Mouse (Mus musculus) left cerebral cortex, adult 9 months (tissue): ENCODE measurements around the gene Tnnc1.
A peak's percentile ranks its signal among the peaks of the same experiment; 100 is the strongest.

ENCODE experiments used
- DNase-seq, 2 experiments: peaks; one replicate each; pipeline ENCODE4 v3.0.0; 2022; ENCODE audit warnings: low spot score in 2 of 2

The Tnnc1 gene

DNA sequence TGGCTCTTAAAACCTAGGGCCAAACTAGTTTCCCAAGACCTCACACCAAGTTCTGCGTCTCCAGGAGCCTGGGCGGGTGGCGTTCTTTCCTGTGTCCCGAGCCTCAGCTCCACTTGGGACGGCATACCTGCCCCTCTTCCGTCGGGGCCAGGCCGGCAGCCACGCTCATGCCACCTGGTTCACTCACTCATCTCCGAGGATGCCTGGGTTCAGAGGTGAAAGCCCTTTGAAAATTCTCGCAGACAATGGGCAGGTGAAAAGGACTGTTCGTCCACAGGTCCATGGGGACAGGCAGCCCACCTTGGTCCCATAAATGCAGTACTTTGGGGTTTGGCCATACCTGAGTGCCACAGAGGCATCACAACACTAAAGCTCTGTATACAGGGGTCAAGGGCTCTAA, 23.9 kb upstream of the Tnnc1 start:
- no peak for DNase-seq

DNA sequence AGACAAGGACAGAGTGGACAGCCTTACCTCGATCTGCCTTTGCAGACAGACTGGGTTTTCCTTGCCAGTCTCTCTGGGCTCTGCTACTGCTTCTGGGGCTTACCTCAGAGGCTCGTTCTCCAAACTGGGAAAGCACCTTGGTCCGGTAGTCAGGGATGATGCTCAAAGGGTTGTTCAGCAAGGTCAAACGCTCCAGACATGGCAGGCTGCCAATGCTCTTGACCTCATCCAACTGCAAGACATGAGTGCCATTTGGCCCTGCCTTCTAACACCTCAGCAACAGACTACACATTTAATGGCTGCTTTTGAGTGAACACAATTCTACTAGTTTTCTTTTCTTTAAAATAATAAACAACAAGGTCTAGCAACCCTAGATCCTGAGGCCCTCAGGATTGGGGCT, 21.5 kb upstream of the Tnnc1 start:
- no peak for DNase-seq

DNA sequence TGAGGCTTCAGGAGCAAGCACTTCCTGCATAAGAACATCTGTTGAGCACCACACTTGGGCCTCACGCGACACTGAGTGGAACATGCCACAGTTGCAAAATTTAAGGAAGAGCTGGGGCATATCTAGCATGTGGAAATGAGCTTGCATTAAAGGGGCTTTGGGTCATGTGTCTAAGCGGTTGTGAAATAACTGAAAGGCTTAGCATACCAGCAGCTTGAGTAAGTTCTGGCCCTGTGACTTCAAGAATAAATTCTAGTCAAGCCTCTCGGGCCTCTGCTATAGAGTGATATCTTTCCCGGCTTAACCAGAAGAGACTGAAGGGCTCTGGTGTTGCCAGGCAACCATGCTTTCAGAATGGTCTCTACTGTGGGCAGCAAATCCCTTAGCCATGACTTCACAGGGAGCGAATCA, 19.3 kb upstream of the Tnnc1 start:
- no peak for DNase-seq

DNA sequence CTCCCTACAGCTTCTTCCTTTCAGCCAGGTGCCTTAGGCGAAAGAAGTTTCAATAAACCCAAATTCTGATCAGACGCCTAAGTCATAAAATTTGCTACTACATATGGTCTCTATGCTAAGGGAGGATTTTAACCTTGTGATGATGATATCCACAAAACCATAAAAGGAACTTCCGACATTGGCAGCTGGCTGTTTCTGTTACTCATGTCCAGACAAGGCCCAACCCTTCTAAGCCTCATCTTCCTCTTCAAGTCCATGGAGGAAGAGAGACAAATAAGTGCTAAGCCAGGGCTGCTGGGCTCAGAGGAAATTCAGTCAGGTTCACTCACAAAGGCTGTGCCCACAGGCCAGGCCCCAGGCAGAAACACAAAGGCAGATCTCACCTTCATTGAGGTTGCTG, 18.8 kb upstream of the Tnnc1 start:
- DNase-seq: no peak

DNA sequence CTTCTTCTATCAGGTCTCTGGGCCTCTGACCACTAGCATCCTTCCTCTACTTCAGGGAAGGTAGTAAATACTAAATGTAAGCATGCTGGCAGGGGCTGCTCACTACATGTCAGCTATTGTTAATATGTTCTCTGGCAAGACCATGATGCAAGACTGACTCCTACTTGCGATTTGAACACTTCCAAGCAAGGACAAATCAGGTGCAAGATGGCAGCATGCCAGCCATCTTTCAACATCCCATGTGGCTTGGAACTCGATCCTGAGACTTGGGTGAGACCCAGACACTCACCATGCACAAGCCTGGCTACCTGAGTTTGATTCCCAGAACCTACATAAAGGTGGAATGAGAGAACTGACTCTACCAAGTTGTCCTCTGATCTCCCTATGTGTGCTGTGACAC, 16.2 kb upstream of the Tnnc1 start:
- DNase-seq: no peak

DNA sequence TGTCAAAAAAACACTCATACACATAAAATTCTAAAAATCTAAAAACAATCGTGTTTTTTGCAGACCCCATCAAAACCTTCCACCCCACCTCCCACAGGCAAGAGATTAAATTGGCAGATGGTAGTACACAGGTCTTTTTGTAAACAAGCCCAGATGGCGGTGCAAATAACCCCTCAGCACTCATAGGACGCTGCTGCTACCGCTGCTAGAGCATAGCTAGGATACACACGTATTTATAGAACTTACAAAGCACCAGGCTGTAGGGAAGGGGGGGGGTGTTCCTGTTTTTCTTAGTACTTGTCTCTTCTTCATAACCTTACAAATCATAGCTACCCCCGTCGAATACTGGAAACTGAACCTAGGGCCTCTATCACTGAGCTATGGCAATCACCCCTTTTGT, 14.3 kb upstream of the Tnnc1 start:
- no peak for DNase-seq

DNA sequence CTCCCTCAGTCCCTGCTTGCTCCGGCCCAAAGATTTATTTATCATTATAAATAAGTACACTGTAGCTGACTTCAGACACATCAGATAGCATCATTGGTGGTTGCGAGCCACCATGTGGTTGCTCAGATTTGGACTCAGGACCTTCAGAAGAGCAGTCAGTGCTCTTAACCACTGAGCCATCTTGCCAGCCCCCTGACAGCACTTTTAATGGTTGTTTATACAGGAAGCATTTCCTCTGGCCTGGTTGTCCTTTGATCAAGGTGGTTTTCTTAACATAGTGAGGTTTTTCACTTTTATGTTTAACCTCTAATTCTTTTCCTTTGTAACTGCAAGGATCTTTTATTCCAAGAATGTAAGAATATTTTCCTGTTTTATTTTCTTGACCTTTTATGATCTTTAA, 13.7 kb upstream of the Tnnc1 start:
- no peak for DNase-seq

DNA sequence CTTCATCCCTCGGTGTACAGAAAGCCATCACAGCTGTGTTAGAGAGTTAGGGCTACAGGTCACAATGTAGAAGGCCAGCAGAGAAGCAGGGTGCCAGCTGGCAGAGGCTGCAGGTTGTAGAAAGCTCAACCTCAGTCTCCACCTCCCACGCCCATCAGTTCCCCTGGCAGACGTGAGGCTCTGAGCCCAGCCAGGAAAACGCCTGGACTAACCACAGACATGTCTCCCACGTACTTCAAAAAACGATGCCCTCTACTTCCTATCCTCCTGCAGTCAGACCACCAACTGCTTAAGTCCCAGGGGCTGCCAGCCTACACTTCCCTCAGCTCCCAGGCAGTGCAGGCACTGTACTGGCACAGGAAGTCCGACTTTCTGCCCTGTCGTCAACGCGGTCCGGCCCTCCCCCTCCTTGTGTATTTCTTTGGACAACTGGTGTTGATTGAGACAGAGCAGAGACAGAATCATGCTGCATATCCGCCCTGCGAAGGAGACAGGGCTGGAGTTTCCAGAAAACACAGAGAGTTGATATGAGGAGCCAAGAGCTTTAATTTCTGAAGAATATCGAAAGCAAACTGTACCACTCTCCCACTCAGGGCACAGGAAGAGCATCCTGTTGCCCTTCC, 13.1 kb upstream of the Tnnc1 start:
- DNase-seq: no peak

DNA sequence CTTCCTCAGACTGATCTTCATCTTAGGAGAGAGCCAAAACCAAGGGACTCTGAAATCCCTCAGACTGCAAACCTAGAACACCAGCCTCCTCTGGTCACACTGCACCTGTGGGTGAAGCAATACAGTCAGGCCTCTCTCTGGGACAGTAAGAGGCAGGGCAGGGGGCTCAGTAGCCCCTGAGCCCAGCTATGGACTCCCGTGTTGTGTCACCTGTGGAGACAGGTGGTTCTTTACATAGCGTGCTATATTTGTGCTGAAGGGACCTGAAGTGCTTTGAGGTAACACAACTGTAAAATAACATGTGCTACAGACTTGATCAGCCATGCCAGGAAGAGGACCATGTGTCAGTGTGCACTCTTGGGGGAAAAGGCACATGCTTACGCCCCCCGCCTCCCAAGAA, 12.6 kb upstream of the Tnnc1 start:
- DNase-seq: no peak

DNA sequence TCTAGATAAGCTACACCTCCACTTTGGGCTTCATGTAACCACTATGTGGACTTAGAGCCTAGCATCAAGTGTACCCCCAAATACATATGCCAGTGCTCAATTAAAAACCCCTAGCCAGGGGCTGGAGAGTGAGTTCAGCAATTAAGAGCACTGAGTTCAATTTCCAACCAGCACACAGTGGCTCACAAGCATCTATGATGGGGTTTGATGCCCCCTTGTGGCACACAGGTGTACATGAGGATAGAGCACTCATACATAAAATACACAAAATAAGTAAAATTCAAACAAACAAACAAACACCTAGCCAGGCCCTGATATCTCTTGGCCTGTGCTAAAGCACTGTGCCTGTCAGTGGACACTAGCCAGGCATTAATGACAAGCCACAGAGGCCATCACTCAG, 12.1 kb upstream of the Tnnc1 start:
- no peak for DNase-seq

DNA sequence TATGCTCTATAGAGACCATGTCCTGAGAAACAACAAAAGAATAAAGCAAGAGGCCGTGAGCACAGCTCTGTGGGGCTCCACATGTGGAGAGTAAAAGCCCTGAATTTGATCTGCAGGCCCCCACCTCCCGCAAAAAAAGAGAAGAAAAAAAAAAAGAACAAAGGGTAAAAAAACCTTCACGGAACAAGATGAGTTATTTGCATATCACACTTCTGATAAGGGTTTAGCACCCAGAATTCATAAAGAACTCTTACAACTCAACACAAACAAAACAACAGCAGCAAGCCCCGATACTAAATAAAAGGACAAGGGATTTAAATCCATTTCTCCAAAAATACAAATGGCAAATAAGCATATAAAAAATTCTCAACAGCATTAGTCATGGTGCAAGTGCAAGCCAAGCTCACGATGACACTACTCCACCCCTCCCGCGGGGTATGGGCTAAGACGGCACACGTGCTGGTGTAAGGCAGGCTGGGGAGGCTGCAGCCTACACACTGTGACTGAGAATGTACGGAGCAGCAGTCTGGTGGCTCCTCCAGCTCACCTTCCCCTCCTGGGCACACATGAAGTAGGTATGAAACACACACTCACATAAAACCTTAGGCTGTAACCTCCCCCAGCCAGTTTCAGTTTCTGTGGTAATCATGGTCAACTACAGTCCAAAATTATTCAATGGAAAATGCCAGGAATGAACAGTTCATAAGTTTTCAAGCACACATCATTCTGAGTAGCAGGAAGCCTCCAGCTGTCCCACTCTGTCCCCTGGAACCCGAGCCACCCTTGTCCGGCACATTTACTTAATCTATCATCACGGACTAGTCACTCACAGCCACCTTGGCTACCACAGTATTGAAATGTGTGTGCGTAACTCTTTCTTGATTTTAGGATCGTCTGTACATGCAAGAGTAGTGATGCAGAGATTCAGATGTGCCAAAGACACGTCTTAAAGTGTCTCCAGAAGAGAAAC, 10.3 kb upstream of the Tnnc1 start:
- peak in 1 of 2 experiments; percentile 60 for DNase-seq

DNA sequence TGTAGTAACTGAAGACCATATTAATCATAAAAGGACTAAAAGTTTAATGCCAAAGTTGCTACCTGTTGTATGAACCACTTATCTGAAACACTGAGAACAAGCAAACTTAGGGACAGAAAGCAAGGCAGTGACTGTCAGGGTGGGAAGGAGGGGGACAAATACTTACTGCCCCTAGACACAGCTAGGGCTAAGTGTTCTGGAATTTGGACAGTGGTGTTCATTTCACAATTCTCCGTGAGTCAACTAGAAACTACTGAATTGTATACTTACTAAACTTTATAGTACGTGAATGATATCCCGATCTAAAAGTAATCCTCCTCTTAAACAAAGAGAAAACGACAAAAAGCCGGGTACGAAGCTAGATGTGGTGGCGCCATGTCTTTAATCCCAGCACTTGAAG, 8.5 kb upstream of the Tnnc1 start:
- no peak for DNase-seq

DNA sequence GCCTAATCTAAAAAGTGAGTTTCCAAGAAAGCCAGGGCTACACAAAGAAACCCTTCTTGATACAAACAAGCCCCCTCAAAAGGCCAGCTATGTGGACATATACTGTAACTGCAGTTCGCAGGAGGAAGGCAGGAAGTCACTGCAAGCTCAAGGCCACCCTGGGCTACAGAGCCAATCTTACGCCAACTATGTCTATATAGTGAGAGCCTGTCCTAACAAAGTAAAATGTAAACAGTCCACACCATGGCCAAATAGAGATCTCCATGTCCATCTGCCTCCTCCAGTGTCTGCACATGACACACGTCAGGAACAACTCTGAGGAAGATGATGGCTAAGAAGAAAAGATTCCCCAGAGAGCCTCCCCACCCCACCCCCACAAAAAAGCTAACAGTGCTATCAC, 8.1 kb upstream of the Tnnc1 start:
- DNase-seq: no peak

DNA sequence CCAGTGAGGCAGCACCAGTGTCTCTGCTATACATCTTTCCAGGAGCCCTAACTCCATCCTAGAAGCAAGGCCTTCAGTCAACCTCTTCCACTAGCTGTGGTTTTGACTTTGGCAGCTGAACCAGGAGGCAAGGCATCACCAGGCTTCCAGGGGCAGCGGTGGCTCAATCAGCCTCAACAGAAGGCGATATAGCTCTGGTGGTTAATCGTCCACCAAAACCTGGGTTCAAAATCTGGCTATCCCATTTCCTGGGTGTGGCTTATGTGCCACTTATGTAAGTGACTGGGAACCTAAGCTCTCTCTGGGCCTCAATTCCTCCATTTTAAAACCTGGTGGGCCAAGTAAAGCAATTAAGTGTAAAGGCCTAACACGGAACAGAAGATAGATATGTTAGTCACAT, 3.3 kb upstream of the Tnnc1 start:
- no peak for DNase-seq

DNA sequence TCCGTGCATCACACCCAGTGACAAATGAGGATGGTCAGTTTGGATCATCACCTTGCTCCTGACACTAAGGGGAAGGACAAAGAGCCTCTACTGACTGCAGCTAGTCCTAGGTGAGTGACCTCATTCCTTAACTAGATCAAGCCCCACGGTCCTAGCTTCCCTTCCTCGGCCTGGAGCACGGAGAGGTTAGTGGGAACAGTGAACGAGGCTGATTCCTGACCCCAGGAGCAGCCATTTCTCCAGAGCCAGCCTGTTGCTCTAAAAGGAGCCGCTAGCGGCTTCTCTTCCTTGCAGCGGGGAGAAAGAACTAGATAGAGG, 2.9 kb upstream of the Tnnc1 start:
- DNase-seq: no peak

DNA sequence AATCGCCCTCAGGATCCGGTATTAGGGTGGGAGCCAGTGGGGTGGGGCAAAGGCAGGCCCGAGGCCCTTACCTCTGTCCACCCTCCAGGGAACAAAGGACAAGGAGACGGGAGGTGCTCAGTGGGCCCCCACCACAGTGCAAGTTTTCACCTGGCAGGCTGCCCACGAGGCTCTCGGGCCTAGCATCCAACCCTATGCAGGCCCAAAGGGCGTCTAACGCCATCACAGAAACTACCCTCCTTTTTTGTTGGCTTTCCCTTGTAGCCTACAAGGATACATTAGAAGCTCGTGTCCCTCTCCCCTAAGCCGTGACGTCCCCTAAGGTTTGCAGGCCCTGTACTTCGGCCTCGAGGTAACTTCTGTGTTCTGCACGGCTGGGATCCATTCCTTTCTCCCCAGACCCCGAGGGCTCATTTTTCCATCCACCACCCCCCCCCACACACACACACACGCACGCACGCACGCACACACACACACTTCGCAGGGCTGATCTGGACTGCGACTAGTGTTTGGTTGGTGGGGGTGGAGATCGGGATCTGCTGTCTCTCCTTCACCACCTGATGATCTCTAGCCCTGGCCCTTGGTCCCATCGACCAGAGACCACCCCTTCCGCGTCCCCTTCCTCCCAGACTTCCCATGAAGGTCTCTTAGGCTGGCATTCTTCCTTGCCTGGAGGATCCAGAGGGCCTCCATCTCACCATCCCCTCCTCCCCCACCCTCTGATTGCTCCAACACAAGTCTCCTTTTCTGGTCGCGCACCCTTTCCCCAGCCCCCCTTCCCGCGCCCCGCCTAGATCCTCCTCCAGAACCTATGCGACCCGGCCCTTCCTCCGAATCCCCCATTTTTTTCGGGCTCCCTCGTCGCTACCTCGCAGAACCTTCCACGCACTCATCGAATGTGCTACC, 2.3 kb upstream of the Tnnc1 start:
- peak in 1 of 2 experiments; percentile 34 for DNase-seq

DNA sequence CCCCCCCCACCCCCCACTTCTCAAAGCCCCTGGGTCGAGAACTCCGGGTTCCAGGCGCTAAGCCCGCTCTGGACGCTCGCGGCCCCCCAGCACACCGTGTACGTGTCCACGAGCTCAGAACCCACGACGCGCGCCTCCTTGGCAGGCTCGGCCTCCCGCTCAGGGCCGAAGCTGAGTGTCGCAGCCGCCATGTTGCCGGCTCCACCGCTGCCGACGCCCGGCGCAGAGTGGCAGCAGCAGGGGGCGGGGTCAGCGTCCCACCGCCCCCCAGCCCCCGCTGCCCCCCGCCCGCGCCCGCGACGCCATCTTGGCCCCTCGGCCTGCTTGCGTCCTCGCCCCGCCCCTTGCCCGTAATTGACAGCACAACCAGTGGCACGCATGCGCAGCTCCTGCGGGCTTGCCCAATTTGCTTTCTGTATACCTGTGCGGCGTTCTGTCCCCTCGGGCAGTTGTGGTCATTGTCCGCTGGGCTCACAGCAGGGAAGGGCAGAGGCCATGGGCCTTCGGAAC, 1.6 kb upstream of the Tnnc1 start:
- peak; percentile 77 to 93 for DNase-seq

DNA sequence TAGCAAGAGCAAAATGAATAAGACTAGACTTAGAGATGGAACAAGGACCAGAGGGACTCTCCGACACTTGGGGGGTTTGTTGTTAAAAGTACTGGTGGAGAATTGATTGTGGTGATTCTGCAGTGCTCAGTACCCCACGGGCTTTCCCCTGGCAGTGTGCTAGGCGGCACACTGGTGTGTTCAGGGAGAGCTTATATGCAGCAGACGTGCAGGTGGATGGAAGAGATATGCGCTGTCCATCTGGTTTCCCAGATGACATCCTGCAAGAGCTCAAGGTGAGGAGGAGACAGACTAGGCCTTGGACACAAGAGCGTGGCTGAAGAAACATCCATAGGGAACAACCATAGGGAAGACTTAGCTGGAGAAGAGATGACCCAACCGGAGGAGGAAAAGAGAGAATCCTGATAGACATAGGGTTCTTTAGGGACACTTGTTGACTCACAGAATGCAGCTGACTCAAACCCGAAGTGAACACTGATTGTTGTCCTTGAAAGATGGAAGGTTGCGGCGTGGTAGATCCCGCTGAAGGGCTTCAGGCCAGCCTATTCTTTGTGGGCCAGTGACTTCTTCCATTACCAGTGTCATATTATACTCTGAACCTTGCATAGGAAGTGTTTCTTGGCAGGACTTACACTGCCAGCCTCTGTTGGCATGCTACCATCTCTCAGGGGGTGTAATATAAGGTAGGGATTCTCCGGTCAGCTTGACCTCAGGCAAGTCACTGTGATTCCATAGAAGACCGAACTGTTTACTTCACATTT, 862 bp upstream of the Tnnc1 start:
- peak in 1 of 2 experiments; percentile 53 for DNase-seq

DNA sequence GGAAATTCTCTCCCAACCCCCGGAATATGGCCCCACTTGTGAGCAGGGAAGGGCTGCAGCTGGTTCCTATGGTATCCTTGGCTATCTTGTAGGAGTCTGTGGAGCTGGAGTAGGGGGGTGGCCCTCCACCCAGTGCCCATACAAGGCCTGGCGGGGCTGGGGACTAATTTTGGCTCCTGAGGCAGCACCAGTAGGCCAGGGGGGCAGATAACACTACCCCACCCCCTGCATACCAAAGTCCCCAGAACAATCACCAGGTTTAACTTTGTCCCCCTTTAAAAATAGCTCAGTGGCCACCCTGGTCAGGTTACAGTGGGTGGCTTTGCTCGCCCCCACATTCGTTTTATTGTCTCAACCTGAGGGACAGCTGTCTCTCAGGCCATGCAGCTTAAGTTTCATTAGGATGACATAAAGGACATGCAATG, 1.0 kb downstream of the Tnnc1 start:
- DNase-seq: no peak

DNA sequence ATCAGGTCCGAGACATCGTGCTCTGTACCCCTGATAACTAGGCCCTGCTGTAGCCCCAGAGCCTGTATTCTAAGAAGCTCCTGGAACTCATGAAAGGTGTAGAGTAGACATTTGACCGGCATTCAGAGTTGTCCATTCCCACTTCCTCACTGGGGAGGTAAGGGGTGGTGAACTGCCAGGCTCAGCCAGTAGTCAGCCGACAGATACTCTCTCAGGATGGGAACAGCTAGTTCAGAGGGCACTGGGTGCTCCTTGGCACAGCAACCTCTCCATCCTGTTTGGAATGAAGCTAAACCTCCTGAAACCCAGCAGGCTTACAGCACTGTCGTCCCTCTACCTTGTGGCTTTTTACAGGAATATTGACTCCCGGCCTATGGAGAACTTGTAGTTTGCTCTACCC, 3.7 kb downstream of the Tnnc1 start:
- DNase-seq: no peak

DNA sequence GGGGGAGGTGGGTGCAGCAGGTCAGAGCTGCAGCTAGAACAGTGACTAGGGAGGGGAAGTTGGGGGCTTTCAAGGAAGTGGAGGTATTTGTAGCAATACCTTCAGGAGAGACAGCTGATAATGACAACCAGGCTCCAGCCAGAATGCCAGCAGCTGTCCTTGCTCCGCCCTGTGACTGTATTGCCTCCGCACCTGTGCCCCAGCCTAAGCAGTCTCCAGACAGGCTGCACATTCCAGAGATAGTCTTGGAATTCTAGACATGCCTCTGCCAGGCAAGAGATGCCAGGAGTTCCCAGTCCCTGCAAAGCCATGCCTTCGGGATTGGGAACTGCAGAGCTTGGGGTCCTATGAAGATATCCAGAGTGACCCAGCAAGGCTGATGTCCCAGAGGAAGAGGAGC, 4.4 kb downstream of the Tnnc1 start:
- no peak for DNase-seq
